Mouse (Mus musculus): ENCODE results near the gene Eif3g. TPM values are rescaled to one million over a fixed set of nuclear protein-coding genes. Genes with fewer than 3 reads are reported as not detected.

The Eif3g gene
- polyA plus RNA-seq, 1 experiment from 2014 or later: 334 TPM

DNA sequence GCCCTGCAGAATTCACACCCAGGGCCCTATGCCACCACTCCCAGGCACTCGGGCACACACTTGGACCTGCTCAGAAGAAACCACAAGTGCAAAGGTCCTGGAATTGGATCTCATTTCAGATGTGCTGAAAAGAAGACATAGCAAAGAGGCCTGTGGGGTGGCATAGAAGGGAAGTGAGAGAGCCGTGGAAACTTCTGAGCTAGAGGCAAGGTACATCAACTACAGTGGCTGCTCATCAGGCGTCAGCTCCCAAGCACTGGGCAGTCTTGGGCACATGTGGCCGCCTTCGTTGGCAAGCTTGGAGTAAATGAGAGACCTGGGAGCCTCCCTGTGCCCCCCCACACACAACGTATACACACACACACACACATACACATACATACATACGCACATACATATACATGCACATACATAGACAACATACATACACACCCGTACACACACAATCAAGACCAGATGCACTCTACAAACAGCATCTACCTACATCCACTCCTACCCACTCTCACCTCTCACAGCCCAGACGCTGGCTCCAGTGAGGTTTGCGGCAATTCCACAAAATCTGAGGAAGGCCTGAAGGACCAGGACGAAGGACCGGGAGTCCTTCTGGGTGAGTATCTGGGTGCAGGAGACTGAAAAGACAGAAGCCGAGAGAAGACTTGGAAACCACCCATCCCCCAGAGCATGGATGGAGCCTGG lies 19.2 kb downstream of the Eif3g start, which contains the start of gene Angptl6:
Gene Angptl6, minus strand, starts transcription at position 631 of the 696 bp plus-strand sequence.
- Histone ChIP-seq H3K27ac (ENCODE audit: low read depth, low read length) (peak within 1 kb of the TSS; percentile 83), H3K9ac (ENCODE audit: low read length) (peak within 1 kb of the TSS; percentile 72), H3K4me3 (ENCODE audit: low read depth, low read length) (peak within 1 kb of the TSS; percentile 37), H3K27me3 (ENCODE audit: control insufficient read depth, insufficient read depth, low read length) (no peaks in the 10 kb centered on the region), H3K4me1 (replicated peaks; ENCODE audit: control insufficient read depth, insufficient read depth, low read length) (peaks cover 4% of the 10 kb centered on the region; the same call in 1 of the 2 replicates), H3K4me2 (ENCODE audit: low read depth, low read length, severe bottlenecking) (peak within 1 kb of the TSS; percentile 71), H3K36me3 (ENCODE audit: control insufficient read depth, insufficient read depth, low read length) (no peaks in the 10 kb centered on the region), H3K9me3 (ENCODE audit: control insufficient read depth, low read length) (no peaks in the 10 kb centered on the region)
- 93% methylated on average over 13 of the region's 13 CpGs for WGBS
- DNase-seq (ENCODE audit: low spot score) (no peak), ATAC-seq (replicated peaks; ENCODE audit: low FRiP score) (no peak; the same call in 1 of the 2 replicates)

DNA sequence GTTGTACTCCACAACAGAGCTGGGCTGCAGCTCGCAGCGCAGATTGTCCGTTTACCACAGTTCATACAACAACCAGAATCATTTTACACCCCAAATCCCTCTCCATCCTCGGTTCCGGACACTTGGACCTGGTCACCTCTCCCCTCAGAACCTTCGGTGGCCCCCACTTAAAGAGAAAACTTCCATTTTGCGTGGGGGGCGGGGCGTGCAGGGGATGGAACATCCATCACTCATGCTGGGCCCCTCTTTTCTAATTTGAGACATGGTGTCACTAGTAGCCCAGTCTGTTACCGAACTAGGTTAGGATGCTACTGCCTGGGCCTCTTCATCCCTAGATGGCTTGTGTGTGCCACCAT lies 19.7 kb downstream of the Eif3g start:
- no peaks in the 10 kb centered on the region for H3K36me3 ChIP-seq (ENCODE audit: control insufficient read depth, insufficient read depth, low read length)
- peak overlapping the region; percentile 83 for H3K27ac ChIP-seq (ENCODE audit: low read depth, low read length)
- H3K4me1 ChIP-seq (replicated peaks; ENCODE audit: control insufficient read depth, insufficient read depth, low read length): peaks cover 4% of the 10 kb centered on the region; the same call in 1 of the 2 replicates
- 24% methylated on average over 10 of the region's 10 CpGs for WGBS
- ATAC-seq (replicated peaks; ENCODE audit: low FRiP score): peak; percentile 4
- H3K9me3 ChIP-seq (ENCODE audit: control insufficient read depth, low read length): no peaks in the 10 kb centered on the region
- H3K4me2 ChIP-seq (ENCODE audit: low read depth, low read length, severe bottlenecking): peak overlapping the region; percentile 71
- peak overlapping the region; percentile 37 for H3K4me3 ChIP-seq (ENCODE audit: low read depth, low read length)
- DNase-seq (ENCODE audit: low spot score): no peak
- H3K9ac ChIP-seq (ENCODE audit: low read length): peak overlapping the region; percentile 72
- H3K27me3 ChIP-seq (ENCODE audit: control insufficient read depth, insufficient read depth, low read length): no peaks in the 10 kb centered on the region

DNA sequence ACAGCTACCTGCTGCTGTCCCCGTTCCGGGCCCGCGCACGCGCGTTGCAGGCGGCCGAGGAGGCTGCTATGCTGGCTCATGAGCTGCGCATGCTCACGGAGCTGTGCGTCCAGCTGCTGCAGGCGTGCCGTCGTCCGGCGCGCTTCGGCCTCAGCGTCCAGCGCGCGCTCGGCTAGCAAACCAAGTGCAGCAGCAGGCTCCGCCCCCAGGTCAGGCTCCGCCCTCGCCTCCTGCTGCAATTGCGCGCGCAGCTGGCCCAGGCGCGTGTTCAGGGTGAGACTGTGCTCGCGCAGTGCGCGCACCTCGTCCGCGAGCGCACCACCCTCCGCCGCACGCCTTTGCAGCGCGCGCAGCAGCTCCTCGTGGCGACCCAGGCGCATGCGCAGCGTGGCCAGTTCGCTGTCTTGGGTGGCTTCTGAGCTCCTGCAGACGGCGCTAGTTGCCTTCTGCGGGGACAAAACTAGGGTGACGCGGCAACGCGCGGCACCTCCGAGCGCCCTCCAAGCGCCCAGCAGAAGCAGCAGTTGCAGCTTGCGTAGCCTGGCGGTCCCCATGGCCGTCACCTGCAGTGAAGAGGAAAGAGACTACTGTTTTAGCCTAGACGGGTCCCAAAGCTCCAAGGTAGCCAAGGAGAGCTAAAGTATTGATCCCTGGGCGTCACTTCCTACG lies 20.2 kb downstream of the Eif3g start:
- Histone ChIP-seq H3K9ac (ENCODE audit: low read length) (peak overlapping the region; percentile 72), H3K4me2 (ENCODE audit: low read depth, low read length, severe bottlenecking) (peak overlapping the region; percentile 71), H3K4me1 (replicated peaks; ENCODE audit: control insufficient read depth, insufficient read depth, low read length) (peaks cover 4% of the 10 kb centered on the region; the same call in 1 of the 2 replicates), H3K4me3 (ENCODE audit: low read depth, low read length) (peak overlapping the region; percentile 37), H3K27me3 (ENCODE audit: control insufficient read depth, insufficient read depth, low read length) (no peaks in the 10 kb centered on the region), H3K36me3 (ENCODE audit: control insufficient read depth, insufficient read depth, low read length) (no peaks in the 10 kb centered on the region), H3K9me3 (ENCODE audit: control insufficient read depth, low read length) (no peaks in the 10 kb centered on the region), H3K27ac (ENCODE audit: low read depth, low read length) (peak overlapping the region; percentile 83)
- under 1% methylated on average over 69 of the region's 69 CpGs for WGBS
- peak; percentile 100 for DNase-seq (ENCODE audit: low spot score)
- ATAC-seq (replicated peaks; ENCODE audit: low FRiP score): peak; percentile 95

DNA sequence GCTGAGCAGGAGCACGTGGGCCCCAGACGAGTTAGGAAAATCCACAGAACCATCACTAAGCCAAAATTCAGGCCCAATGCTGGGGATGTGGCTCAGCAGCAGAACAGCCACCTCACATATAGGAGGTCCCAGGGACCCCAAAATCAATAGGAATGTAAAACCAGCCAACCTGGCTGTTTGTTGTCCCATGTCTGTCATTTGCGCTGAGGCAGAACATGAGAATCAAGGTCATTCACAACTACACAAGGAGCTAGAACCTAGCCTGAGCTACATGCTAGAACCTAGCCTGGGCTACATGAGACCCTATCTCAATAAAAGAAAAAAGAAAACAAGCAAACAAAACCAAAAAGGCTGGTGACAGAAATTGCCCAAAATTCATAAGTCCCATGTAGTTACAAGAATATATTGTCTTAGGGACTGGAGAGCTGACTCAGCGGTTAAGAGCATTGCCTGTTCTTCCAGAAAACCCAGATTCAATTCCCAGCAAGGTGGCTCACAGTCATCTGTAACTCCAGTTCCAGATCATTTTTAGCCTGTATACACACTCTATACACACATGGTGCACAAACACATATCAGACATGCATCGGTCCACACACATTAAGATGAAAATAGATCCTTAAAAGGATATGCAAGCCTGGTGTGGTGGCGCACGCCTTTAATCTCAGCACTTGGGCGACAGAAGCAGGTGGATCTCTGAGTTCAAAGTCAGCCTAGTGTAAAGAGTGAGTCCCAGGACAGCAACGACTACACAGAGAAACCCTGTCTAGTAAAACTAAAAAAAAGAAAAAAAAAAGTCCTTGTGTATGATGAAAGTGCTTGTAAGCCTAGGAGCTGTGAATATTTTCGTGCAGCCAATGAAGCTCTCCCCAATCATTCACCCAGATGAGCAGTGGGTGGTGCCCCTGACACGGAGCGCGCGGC lies 21.0 kb downstream of the Eif3g start:
- no peak for ATAC-seq (replicated peaks; ENCODE audit: low FRiP score)
- H3K36me3 ChIP-seq (ENCODE audit: control insufficient read depth, insufficient read depth, low read length): no peaks in the 10 kb centered on the region
- H3K27me3 ChIP-seq (ENCODE audit: control insufficient read depth, insufficient read depth, low read length): no peaks in the 10 kb centered on the region
- H3K4me3 ChIP-seq (ENCODE audit: low read depth, low read length): peak overlapping the region; percentile 37
- peak overlapping the region; percentile 39 for H3K9ac ChIP-seq (ENCODE audit: low read length)
- no peaks in the 10 kb centered on the region for H3K9me3 ChIP-seq (ENCODE audit: control insufficient read depth, low read length)
- peak overlapping the region; percentile 71; the same call in 1 of the 2 replicates for H3K4me2 ChIP-seq (ENCODE audit: low read depth, low read length, severe bottlenecking)
- WGBS: 35% methylated on average over 14 of the region's 14 CpGs
- H3K27ac ChIP-seq (ENCODE audit: low read depth, low read length): no peak overlapping the region
- peaks cover 4% of the 10 kb centered on the region; the same call in 1 of the 2 replicates for H3K4me1 ChIP-seq (replicated peaks; ENCODE audit: control insufficient read depth, insufficient read depth, low read length)
- no peak for DNase-seq (ENCODE audit: low spot score)

DNA sequence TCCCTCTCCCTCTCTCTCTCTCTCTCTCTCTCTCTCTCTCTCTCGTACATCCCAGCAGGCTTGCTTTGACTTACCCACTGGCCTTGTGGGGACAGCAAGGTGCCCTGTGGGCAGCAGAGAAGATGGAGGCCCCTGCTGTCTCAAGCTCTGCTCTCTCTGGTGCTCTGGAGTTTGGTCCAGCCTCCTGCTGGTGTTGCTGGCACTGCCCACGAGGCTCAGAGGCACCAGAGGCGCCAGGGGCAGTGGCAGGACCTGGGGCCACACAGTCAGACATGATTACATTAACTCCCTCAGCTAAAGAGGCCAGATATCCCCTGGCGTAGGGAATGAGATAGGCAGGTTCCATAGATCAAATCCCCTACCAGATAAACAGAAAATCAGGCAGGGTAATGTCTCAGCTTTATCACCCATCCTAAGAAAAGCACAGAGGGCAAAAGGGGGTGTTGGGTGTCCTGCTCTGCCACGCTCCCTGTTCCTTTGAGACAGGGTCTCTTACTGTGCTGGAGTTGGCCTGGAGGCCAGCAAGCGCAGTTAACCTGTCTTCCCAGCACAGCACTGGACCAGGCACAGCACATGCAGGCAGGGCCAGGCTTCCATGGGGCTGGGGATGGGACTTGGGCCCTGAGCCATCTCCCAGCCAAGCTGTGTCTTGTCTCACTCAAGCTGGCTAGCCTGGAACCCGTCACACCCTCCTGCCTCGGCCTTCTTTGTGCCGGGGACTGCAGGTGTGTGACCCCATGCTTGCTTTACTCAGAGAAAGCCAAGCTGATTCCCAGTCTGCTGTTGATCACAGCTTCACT lies 21.9 kb downstream of the Eif3g start:
- H3K4me2 ChIP-seq (ENCODE audit: low read depth, low read length, severe bottlenecking): no peak overlapping the region
- 75% methylated on average over 9 of the region's 9 CpGs for WGBS
- H3K4me1 ChIP-seq (replicated peaks; ENCODE audit: control insufficient read depth, insufficient read depth, low read length): peaks cover 4% of the 10 kb centered on the region; the same call in 1 of the 2 replicates
- no peaks in the 10 kb centered on the region for H3K9me3 ChIP-seq (ENCODE audit: control insufficient read depth, low read length)
- no peak overlapping the region for H3K27ac ChIP-seq (ENCODE audit: low read depth, low read length)
- no peak overlapping the region for H3K9ac ChIP-seq (ENCODE audit: low read length)
- no peaks in the 10 kb centered on the region for H3K27me3 ChIP-seq (ENCODE audit: control insufficient read depth, insufficient read depth, low read length)
- H3K36me3 ChIP-seq (ENCODE audit: control insufficient read depth, insufficient read depth, low read length): no peaks in the 10 kb centered on the region
- ATAC-seq (replicated peaks; ENCODE audit: low FRiP score) (no peak), DNase-seq (ENCODE audit: low spot score) (no peak)
- no peak overlapping the region for H3K4me3 ChIP-seq (ENCODE audit: low read depth, low read length)

DNA sequence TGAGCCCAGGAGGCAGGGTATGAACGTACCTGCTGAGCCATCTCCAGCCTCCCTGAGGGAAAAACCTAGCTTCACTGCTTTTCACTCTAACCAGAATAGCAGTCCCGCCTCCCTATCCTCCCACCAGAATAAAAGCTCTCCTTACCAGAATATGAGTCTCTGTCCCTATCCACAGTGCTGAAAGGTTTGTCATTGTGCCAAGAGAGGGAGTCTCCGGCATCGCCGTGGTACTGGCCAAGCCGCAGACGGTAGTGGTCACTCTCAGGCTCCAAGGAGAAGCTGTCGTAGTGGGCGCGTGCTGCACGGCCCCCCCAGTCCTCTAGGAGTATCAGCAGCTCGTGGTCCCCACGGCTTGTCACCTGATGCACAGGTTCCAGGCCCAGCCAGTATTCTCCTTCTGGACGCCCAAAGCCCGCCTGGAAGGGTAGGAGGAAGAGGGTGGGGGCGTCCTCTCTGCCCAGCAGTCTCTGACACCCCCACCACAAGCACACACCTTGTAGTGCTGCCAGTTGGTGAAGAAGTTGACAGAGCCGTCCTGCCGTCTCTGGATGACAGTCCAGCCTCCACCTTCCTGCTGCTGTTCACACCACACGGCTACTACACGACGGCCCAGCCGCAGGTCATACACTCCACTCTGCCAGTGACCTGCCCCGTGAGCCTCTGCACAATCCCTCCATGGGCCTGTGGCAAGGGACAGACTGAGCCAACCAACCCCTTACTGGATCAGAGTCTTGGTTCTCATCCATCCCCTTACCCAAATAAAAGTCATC lies 23.2 kb downstream of the Eif3g start:
- ATAC-seq (replicated peaks; ENCODE audit: low FRiP score): no peak
- peaks cover under 1% of the 10 kb centered on the region for H3K27me3 ChIP-seq (ENCODE audit: control insufficient read depth, insufficient read depth, low read length)

DNA sequence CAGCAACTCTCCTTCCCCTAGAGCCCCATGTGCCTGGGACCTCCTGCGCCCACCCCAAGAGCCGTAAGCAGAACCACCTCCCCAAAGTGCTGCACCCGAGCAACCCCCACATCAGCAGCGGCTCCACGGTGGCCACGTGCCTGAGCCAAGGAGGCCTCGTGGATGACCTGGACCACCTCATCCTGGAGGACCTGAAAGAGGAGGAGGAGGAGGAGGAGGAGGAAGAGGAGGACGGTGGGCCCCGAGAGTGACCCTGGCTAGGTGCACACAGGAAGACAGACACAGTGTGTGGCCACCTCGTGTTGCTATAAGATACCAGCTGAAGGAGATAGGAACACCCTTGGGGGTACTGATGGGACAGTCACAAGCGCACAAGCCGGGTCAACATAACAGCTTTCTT lies 24.9 kb downstream of the Eif3g start:
- H3K9me3 ChIP-seq (ENCODE audit: control insufficient read depth, low read length): no peaks in the 10 kb centered on the region
- DNase-seq (ENCODE audit: low spot score) (no peak), ATAC-seq (replicated peaks; ENCODE audit: low FRiP score) (no peak)
- peaks cover 17% of the 10 kb centered on the region for H3K27me3 ChIP-seq (ENCODE audit: control insufficient read depth, insufficient read depth, low read length)
- no peak overlapping the region for H3K4me3 ChIP-seq (ENCODE audit: low read depth, low read length)
- H3K4me1 ChIP-seq (replicated peaks; ENCODE audit: control insufficient read depth, insufficient read depth, low read length): peaks cover 4% of the 10 kb centered on the region; the same call in 1 of the 2 replicates
- no peak overlapping the region for H3K9ac ChIP-seq (ENCODE audit: low read length)
- H3K27ac ChIP-seq (ENCODE audit: low read depth, low read length): no peak overlapping the region
- WGBS: 86% methylated on average over 12 of the region's 12 CpGs
- H3K4me2 ChIP-seq (ENCODE audit: low read depth, low read length, severe bottlenecking): no peak overlapping the region
- H3K36me3 ChIP-seq (ENCODE audit: control insufficient read depth, insufficient read depth, low read length): no peaks in the 10 kb centered on the region

More for the DNA sequence above, 23.2 kb downstream of the Eif3g start:
- 75% methylated on average over 23 of the region's 23 CpGs for WGBS
- Histone ChIP-seq H3K9me3 (ENCODE audit: control insufficient read depth, low read length) (no peaks in the 10 kb centered on the region), H3K4me2 (ENCODE audit: low read depth, low read length, severe bottlenecking) (no peak overlapping the region), H3K27ac (ENCODE audit: low read depth, low read length) (no peak overlapping the region), H3K36me3 (ENCODE audit: control insufficient read depth, insufficient read depth, low read length) (no peaks in the 10 kb centered on the region), H3K9ac (ENCODE audit: low read length) (no peak overlapping the region), H3K4me3 (ENCODE audit: low read depth, low read length) (no peak overlapping the region), H3K4me1 (replicated peaks; ENCODE audit: control insufficient read depth, insufficient read depth, low read length) (peaks cover 4% of the 10 kb centered on the region; the same call in 1 of the 2 replicates)
- no peak for DNase-seq (ENCODE audit: low spot score)

Data from forebrain, embryonic 11.5 days (tissue).